Mouse (Mus musculus): ENCODE data around the gene Bsn. TPM values are rescaled to one million over a fixed set of nuclear protein-coding genes. Genes with fewer than 3 reads are reported as not detected.

Bsn gene
- total and polyA plus RNA-seq, 2 experiments = under 0.01 TPM

GRCm38 (mm10) chr9:108111593-108112121 lies 78.5 kb downstream of the Bsn start:
- Histone ChIP-seq H3K4me3 (ENCODE audit: insufficient read depth, low read depth, low read length) (no peak overlapping the region), H3K9ac (ENCODE audit: low read depth, low read length) (no peak overlapping the region), H3K27me3 (ENCODE audit: control insufficient read depth, insufficient read depth, low read length) (peaks cover 10% of the 10 kb centered on the region; the same call in 1 of the 2 replicates), H3K27ac (replicated peaks; ENCODE audit: insufficient read depth, low read depth, low read length) (no peak overlapping the region), H3K79me2 (ENCODE audit: control insufficient read depth, insufficient read depth, low read length) (no peaks in the 10 kb centered on the region), H3K4me1 (ENCODE audit: control insufficient read depth, insufficient read depth, low read length) (no peaks in the 10 kb centered on the region), H3K36me3 (ENCODE audit: control insufficient read depth, insufficient read depth, low read length) (no peaks in the 10 kb centered on the region)
- 81% methylated on average over 17 of the region's 17 CpGs for WGBS
- TF ChIP-seq CTCF (IDR thresholded peaks at IDR 0.05; ENCODE audit: low read depth, low read length) (no peak), POLR2A (IDR thresholded peaks at IDR 0.05; ENCODE audit: extremely low read depth, insufficient read depth, low read length) (no peak)
- no peak for DNase-seq (ENCODE audit: extremely low read depth, low read depth, low spot score)

GRCm38 (mm10) chr9:108111101-108111592 lies 79.0 kb downstream of the Bsn start:
- no peak overlapping the region for H3K9ac ChIP-seq (ENCODE audit: low read depth, low read length)
- no peak for DNase-seq (ENCODE audit: extremely low read depth, low read depth, low spot score)
- WGBS = 18% methylated on average over 22 of the region's 22 CpGs
- no peaks in the 10 kb centered on the region for H3K4me1 ChIP-seq (ENCODE audit: control insufficient read depth, insufficient read depth, low read length)
- no peak for TF ChIP-seq CTCF (IDR thresholded peaks at IDR 0.05; ENCODE audit: low read depth, low read length)
- TF ChIP-seq POLR2A (IDR thresholded peaks at IDR 0.05; ENCODE audit: extremely low read depth, insufficient read depth, low read length) = no peak
- H3K79me2 ChIP-seq (ENCODE audit: control insufficient read depth, insufficient read depth, low read length) = no peaks in the 10 kb centered on the region
- H3K36me3 ChIP-seq (ENCODE audit: control insufficient read depth, insufficient read depth, low read length) = no peaks in the 10 kb centered on the region
- H3K27me3 ChIP-seq (ENCODE audit: control insufficient read depth, insufficient read depth, low read length) = peaks cover 10% of the 10 kb centered on the region; the same call in 1 of the 2 replicates
- no peak overlapping the region for H3K27ac ChIP-seq (replicated peaks; ENCODE audit: insufficient read depth, low read depth, low read length)
- H3K4me3 ChIP-seq (ENCODE audit: insufficient read depth, low read depth, low read length) = peak overlapping the region; percentile 33; the same call in 1 of the 2 replicates

- Histone ChIP-seq H3K79me2 (ENCODE audit: control insufficient read depth, insufficient read depth, low read length) (no peaks in the 10 kb centered on the region), H3K27ac (replicated peaks; ENCODE audit: insufficient read depth, low read depth, low read length) (no peak overlapping the region), H3K4me1 (ENCODE audit: control insufficient read depth, insufficient read depth, low read length) (no peaks in the 10 kb centered on the region), H3K9ac (ENCODE audit: low read depth, low read length) (no peak overlapping the region), H3K36me3 (ENCODE audit: control insufficient read depth, insufficient read depth, low read length) (no peaks in the 10 kb centered on the region), H3K27me3 (ENCODE audit: control insufficient read depth, insufficient read depth, low read length) (peaks cover 8% of the 10 kb centered on the region), H3K4me3 (ENCODE audit: insufficient read depth, low read depth, low read length) (peak overlapping the region; percentile 22; the same call in 1 of the 2 replicates)
- no peak for DNase-seq (ENCODE audit: extremely low read depth, low read depth, low spot score)
- WGBS = 87% methylated on average over 16 of the region's 16 CpGs
- TF ChIP-seq CTCF (IDR thresholded peaks at IDR 0.05; ENCODE audit: low read depth, low read length) (no peak), POLR2A (IDR thresholded peaks at IDR 0.05; ENCODE audit: extremely low read depth, insufficient read depth, low read length) (no peak)
Measured at GRCm38 (mm10) chr9:108110160-108110559, 80.0 kb downstream of the Bsn start.

- Histone ChIP-seq H3K27ac (replicated peaks; ENCODE audit: insufficient read depth, low read depth, low read length) (no peak overlapping the region), H3K27me3 (ENCODE audit: control insufficient read depth, insufficient read depth, low read length) (peaks cover 8% of the 10 kb centered on the region), H3K4me3 (ENCODE audit: insufficient read depth, low read depth, low read length) (no peak overlapping the region), H3K36me3 (ENCODE audit: control insufficient read depth, insufficient read depth, low read length) (no peaks in the 10 kb centered on the region), H3K4me1 (ENCODE audit: control insufficient read depth, insufficient read depth, low read length) (no peaks in the 10 kb centered on the region), H3K9ac (ENCODE audit: low read depth, low read length) (no peak overlapping the region), H3K79me2 (ENCODE audit: control insufficient read depth, insufficient read depth, low read length) (no peaks in the 10 kb centered on the region)
- TF ChIP-seq CTCF (IDR thresholded peaks at IDR 0.05; ENCODE audit: low read depth, low read length) (no peak), POLR2A (IDR thresholded peaks at IDR 0.05; ENCODE audit: extremely low read depth, insufficient read depth, low read length) (no peak)
- WGBS = 96% methylated on average over 16 of the region's 16 CpGs
- no peak for DNase-seq (ENCODE audit: extremely low read depth, low read depth, low spot score)
Measured at GRCm38 (mm10) chr9:108107867-108108266, 82.3 kb downstream of the Bsn start.

GRCm38 (mm10) chr9:108106090-108106489 lies 84.1 kb downstream of the Bsn start:
- no peak overlapping the region for H3K9ac ChIP-seq (ENCODE audit: low read depth, low read length)
- no peaks in the 10 kb centered on the region for H3K36me3 ChIP-seq (ENCODE audit: control insufficient read depth, insufficient read depth, low read length)
- peaks cover 8% of the 10 kb centered on the region for H3K27me3 ChIP-seq (ENCODE audit: control insufficient read depth, insufficient read depth, low read length)
- no peaks in the 10 kb centered on the region for H3K79me2 ChIP-seq (ENCODE audit: control insufficient read depth, insufficient read depth, low read length)
- DNase-seq (ENCODE audit: extremely low read depth, low read depth, low spot score) = no peak
- no peak for TF ChIP-seq POLR2A (IDR thresholded peaks at IDR 0.05; ENCODE audit: extremely low read depth, insufficient read depth, low read length)
- no peak for TF ChIP-seq CTCF (IDR thresholded peaks at IDR 0.05; ENCODE audit: low read depth, low read length)
- H3K4me3 ChIP-seq (ENCODE audit: insufficient read depth, low read depth, low read length) = no peak overlapping the region
- no peaks in the 10 kb centered on the region for H3K4me1 ChIP-seq (ENCODE audit: control insufficient read depth, insufficient read depth, low read length)
- no peak overlapping the region for H3K27ac ChIP-seq (replicated peaks; ENCODE audit: insufficient read depth, low read depth, low read length)
- WGBS = 91% methylated on average over 23 of the region's 23 CpGs

GRCm38 (mm10) chr9:108105549-108105863 lies 84.7 kb downstream of the Bsn start:
- Histone ChIP-seq H3K4me3 (ENCODE audit: insufficient read depth, low read depth, low read length) (no peak overlapping the region), H3K4me1 (ENCODE audit: control insufficient read depth, insufficient read depth, low read length) (no peaks in the 10 kb centered on the region), H3K9ac (ENCODE audit: low read depth, low read length) (no peak overlapping the region), H3K36me3 (ENCODE audit: control insufficient read depth, insufficient read depth, low read length) (no peaks in the 10 kb centered on the region), H3K27me3 (ENCODE audit: control insufficient read depth, insufficient read depth, low read length) (peaks cover 4% of the 10 kb centered on the region), H3K79me2 (ENCODE audit: control insufficient read depth, insufficient read depth, low read length) (no peaks in the 10 kb centered on the region), H3K27ac (replicated peaks; ENCODE audit: insufficient read depth, low read depth, low read length) (no peak overlapping the region)
- TF ChIP-seq CTCF (IDR thresholded peaks at IDR 0.05; ENCODE audit: low read depth, low read length) (no peak), POLR2A (IDR thresholded peaks at IDR 0.05; ENCODE audit: extremely low read depth, insufficient read depth, low read length) (no peak)
- DNase-seq (ENCODE audit: extremely low read depth, low read depth, low spot score) = no peak
- 95% methylated on average over 12 of the region's 12 CpGs for WGBS
